Mouse (Mus musculus) embryonic facial prominence, embryonic 12.5 days (tissue): Measurements from ENCODE around the gene Cd59b. TPM values are rescaled to one million over a fixed set of nuclear protein-coding genes. Genes with fewer than 3 reads are reported as not detected.

Experiments used
- ATAC-seq: fragments of 200-750 bp; cut with Nextera tagmentation; 2 replicates; pipeline ENCODE4 v1.8.0; 2017; ENCODE audit not compliant: insufficient number of reproducible peaks, insufficient read depth, low FRiP score, low TSS enrichment
- H3K27ac ChIP-seq: fragments of 300-500 bp; sonication (generic); 2 replicates; pipeline ENCODE4 v1.5.1; 2016; ENCODE audit warnings: mild to moderate bottlenecking
- H3K27me3 ChIP-seq: fragments of 300-500 bp; sonication (generic); 2 replicates; pipeline ENCODE4 v1.6.1; 2016; ENCODE audit warnings: mild to moderate bottlenecking, moderate library complexity
- H3K36me3 ChIP-seq: fragments of 300-500 bp; sonication (generic); 2 replicates; pipeline ENCODE4 v1.6.1; 2016; ENCODE audit warnings: mild to moderate bottlenecking
- H3K4me1 ChIP-seq: fragments of 300-500 bp; sonication (generic); 2 replicates; pipeline ENCODE4 v1.6.1; 2016
- H3K4me2 ChIP-seq: fragments of 300-500 bp; sonication (generic); replicated peaks from 2 replicates; pipeline ENCODE4 v1.6.1; 2016; ENCODE audit warnings: mild to moderate bottlenecking, moderate library complexity
- H3K4me3 ChIP-seq: fragments of 300-500 bp; sonication (generic); 2 replicates; pipeline ENCODE4 v1.5.1; 2016; ENCODE audit warnings: mild to moderate bottlenecking
- H3K9ac ChIP-seq: fragments of 300-500 bp; sonication (generic); 2 replicates; pipeline ENCODE4 v1.6.1; 2016; ENCODE audit warnings: mild to moderate bottlenecking, moderate library complexity
- H3K9me3 ChIP-seq: fragments of 300-500 bp; sonication (generic); 2 replicates; pipeline ENCODE4 v1.6.1; 2016; ENCODE audit warnings: mild to moderate bottlenecking, moderate library complexity
- WGBS: fragments of 180-500 bp; shearing (Covaris S2); methylation state at CpG from one replicate; pipeline ENCODE4 v1.1.7; 2016; 5-methylcytosine and 5-hydroxymethylcytosine counted together
- polyA plus RNA-seq: library from polyadenylated mRNA; unstranded; fragments of >200 nt; fragmentation: Nextera tagmentation; extraction: Ambion mirVana; gene quantifications from 2 replicates; pipeline ENCODE4 v1.2.1, GENCODE M21; 2016

The Cd59b gene
- 4.0 and 5.1 TPM in 2 replicates for polyA plus RNA-seq

GRCm38 (mm10) chr2:104069704-104070185 is at the start of gene Cd59b:
Cd59b (plus strand) TSS chr2:104069849.
- no peaks in the 10 kb centered on the region for H3K9me3 ChIP-seq

DNA sequence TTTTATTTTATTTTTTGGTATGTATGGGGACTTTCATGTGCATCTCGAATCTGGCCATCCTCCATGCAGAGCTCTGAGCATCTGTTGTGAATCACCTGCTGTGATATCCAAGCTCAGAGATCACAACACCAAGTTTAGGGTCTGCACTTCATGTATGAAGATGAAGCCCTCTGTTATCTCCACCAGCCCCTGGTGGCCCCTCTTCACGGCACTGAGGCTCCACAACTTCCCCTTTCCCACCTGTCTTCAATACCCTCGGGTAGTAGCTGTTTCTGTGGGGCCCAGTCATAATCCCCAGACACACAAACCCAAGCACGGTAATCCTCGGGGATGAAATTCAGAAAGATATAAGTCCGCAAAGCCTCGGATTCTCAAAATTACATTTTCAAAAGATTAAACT is 46.6 kb upstream of the Cd59b start:
- no peak overlapping the region for H3K27ac ChIP-seq
- no peaks in the 10 kb centered on the region for H3K4me1 ChIP-seq
- H3K36me3 ChIP-seq = no peaks in the 10 kb centered on the region
- H3K27me3 ChIP-seq = no peaks in the 10 kb centered on the region
- ATAC-seq = no peak
- H3K4me3 ChIP-seq = no peak overlapping the region
- no peak overlapping the region for H3K4me2 ChIP-seq
- H3K9me3 ChIP-seq = no peaks in the 10 kb centered on the region
- 78% methylated on average over 7 of the region's 7 CpGs for WGBS
- no peak overlapping the region for H3K9ac ChIP-seq

More at GRCm38 (mm10) chr2:104069704-104070185, at the start of gene Cd59b:
- peak within 1 kb of the TSS; percentile 21; the same call in 1 of the 2 replicates for H3K9ac ChIP-seq
- peak; percentile 81 for ATAC-seq
- H3K4me1 ChIP-seq = 0 out of 2 replicates have a peak, but pooled peaks cover 2% of the 10 kb centered on the region
- H3K27me3 ChIP-seq = no peaks in the 10 kb centered on the region
- peak within 1 kb of the TSS; percentile 33 for H3K4me3 ChIP-seq
- 7% methylated on average over 13 of the region's 13 CpGs for WGBS
- H3K27ac ChIP-seq = peak within 1 kb of the TSS; percentile 63; the same call in 1 of the 2 replicates
- no peaks in the 10 kb centered on the region for H3K36me3 ChIP-seq
- H3K4me2 ChIP-seq = peak within 1 kb of the TSS; percentile 50

DNA sequence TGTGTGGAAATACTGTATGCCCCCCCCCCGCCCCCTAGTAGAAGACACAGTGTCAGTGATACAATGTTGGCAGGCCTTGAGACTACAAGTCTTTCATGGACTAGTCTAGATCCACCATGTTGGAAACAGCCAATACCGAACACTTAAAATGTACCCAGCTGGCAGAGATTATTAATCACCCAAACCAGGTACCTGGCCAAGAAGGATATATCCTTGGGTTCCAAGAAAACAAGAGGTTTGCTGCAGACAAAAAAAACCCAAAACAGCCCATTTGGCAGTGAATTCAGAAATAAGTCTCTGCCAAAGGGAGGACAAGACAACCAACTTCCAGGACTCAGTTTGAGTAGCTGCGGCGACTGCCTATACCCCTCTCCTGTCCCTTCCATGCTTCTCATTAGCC is 45.0 kb upstream of the Cd59b start:
- Histone ChIP-seq H3K9me3 (no peaks in the 10 kb centered on the region), H3K27me3 (no peaks in the 10 kb centered on the region), H3K36me3 (no peaks in the 10 kb centered on the region), H3K4me2 (no peak overlapping the region), H3K4me3 (no peak overlapping the region), H3K4me1 (peaks cover 12% of the 10 kb centered on the region), H3K9ac (no peak overlapping the region), H3K27ac (no peak overlapping the region)
- no peak for ATAC-seq
- WGBS = 89% methylated on average over 4 of the region's 4 CpGs

GRCm38 (mm10) chr2:104027458-104028138 is 42.1 kb upstream of the Cd59b start, which contains the start of gene Fbxo3:
Fbxo3 (plus strand) TSS chr2:104027721.
- Histone ChIP-seq H3K27me3 (no peaks in the 10 kb centered on the region), H3K4me1 (peaks cover 15% of the 10 kb centered on the region), H3K4me2 (peak within 1 kb of the TSS; percentile 80), H3K36me3 (peaks cover 6% of the 10 kb centered on the region; the same call in 1 of the 2 replicates), H3K4me3 (peak within 1 kb of the TSS; percentile 97), H3K9ac (peak within 1 kb of the TSS; percentile 94), H3K27ac (0 out of 2 replicates have a peak within 1 kb of the TSS, but pooled peaks have one; percentile 30), H3K9me3 (no peaks in the 10 kb centered on the region)
- under 1% methylated on average over 44 of the region's 44 CpGs for WGBS
- peak; percentile 85 for ATAC-seq

- Histone ChIP-seq H3K9ac (peak within 1 kb of the TSS; percentile 94), H3K9me3 (no peaks in the 10 kb centered on the region), H3K4me1 (peaks cover 15% of the 10 kb centered on the region), H3K4me3 (peak within 1 kb of the TSS; percentile 97), H3K27me3 (no peaks in the 10 kb centered on the region), H3K36me3 (peaks cover 6% of the 10 kb centered on the region; the same call in 1 of the 2 replicates), H3K4me2 (peak within 1 kb of the TSS; percentile 80), H3K27ac (0 out of 2 replicates have a peak within 1 kb of the TSS, but pooled peaks have one; percentile 30)
- WGBS = 1% methylated on average over 31 of the region's 32 CpGs
- ATAC-seq = peak; percentile 78
These were observed 41.4 kb upstream of the Cd59b start, which contains the start of gene 4931422A03Rik for GRCm38 (mm10) chr2:104028139-104028723. 4931422A03Rik (minus strand) TSS chr2:104028361.

DNA sequence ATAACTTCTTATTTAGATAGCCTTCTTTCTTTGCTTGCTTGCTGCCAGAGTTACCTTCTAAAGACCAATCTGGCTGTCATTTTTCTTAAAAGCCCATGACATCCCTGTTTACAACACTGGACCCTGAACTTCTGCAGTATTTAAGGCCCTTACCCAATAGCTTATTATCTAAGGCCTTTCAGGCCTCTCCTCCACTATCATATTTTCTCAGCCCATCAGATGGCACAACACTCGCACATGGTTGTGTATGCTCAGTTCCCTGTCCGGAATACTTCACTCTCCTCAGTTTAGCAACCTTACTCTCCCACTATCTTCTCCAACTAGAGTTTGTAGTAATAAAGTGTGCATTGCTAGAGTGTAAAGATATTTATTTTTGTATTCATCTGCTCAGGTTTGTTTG is 40.6 kb upstream of the Cd59b start:
- H3K9me3 ChIP-seq = no peaks in the 10 kb centered on the region
- H3K27ac ChIP-seq = no peak overlapping the region
- WGBS = 85% methylated on average over 2 of the region's 2 CpGs
- ATAC-seq = no peak
- no peaks in the 10 kb centered on the region for H3K27me3 ChIP-seq
- peaks cover 15% of the 10 kb centered on the region for H3K4me1 ChIP-seq
- peak overlapping the region; percentile 97 for H3K4me3 ChIP-seq
- peaks cover 10% of the 10 kb centered on the region; the same call in 1 of the 2 replicates for H3K36me3 ChIP-seq
- H3K9ac ChIP-seq = peak overlapping the region; percentile 94
- H3K4me2 ChIP-seq = peak overlapping the region; percentile 80

DNA sequence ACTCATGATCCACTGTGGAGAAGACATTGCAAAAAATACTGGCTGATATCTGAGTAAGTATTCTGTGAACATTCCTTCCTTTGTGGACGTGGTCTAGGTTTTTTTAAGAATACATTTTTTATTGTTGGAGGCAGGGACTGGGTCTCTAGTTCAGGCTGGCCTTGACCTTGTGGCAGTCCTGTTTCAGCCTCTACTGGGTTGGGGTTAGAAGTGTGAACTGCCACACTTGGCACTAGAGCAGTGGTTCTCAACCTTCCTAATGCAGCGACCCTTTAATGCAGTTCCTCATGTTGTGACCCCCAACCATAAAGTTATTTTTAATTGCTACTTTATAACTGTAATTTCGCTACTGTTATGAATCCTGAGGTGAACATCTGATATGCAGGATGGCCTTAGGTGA is 39.3 kb upstream of the Cd59b start:
- Histone ChIP-seq H3K4me2 (no peak overlapping the region), H3K9me3 (no peaks in the 10 kb centered on the region), H3K4me1 (peaks cover 15% of the 10 kb centered on the region), H3K27me3 (no peaks in the 10 kb centered on the region), H3K36me3 (peaks cover 10% of the 10 kb centered on the region; the same call in 1 of the 2 replicates), H3K4me3 (no peak overlapping the region), H3K27ac (no peak overlapping the region), H3K9ac (no peak overlapping the region)
- WGBS = 88% methylated on average over 3 of the region's 3 CpGs
- ATAC-seq = no peak

DNA sequence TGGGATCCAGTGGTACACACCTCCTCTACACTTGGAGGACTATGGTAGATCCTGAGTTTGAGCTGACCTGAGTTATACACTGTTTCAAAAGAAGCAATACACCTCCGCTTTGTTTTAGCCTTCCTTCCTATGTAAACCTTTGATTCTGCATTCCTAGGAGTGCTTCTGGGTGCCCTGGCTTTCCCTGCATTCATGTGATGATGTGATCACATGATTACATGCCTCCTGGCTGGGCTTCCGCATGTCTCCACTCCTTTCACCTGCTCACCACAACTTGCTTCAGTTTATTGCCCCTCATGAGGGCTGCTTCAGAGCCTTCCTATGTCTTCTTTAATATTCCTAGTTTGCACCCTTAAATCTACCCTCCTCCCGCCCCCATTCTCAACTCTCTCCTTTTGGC is 37.6 kb upstream of the Cd59b start:
- Histone ChIP-seq H3K4me2 (no peak overlapping the region), H3K4me3 (no peak overlapping the region), H3K27ac (no peak overlapping the region), H3K36me3 (peaks cover 21% of the 10 kb centered on the region; the same call in 1 of the 2 replicates), H3K9ac (no peak overlapping the region), H3K27me3 (no peaks in the 10 kb centered on the region), H3K9me3 (no peaks in the 10 kb centered on the region), H3K4me1 (peaks cover 15% of the 10 kb centered on the region)
- no peak for ATAC-seq
- 85% methylated on average over 3 of the region's 3 CpGs for WGBS

DNA sequence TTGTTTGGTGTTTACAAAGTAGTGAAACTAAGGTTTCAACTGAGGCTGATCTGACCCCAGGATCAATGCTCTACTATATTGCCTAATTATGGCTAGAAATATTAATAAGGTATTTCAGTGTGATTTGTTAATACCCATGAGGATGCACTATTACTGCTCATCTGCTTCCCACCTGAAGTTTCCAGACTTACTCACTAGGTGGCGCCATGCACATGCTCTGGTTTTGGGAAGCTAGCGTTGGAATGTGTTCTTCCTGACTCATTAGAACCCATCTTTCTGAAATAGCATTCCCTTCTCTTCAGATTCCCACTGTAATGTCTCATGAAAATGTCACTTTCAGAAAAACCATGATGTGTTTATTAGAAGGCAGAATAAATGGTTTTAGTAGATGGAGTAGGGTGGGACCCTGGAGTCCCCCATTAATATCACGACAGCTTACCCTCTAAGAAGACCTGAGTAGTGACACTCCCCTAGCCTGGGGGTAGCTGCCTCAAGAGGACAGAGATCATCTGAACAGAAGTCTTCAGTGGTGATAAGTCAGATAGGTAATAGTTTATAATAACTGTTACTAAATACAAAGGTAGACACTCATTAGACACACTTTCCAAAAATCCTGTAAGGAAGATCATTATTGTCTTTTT is 34.7 kb upstream of the Cd59b start:
- Histone ChIP-seq H3K27me3 (no peaks in the 10 kb centered on the region), H3K4me2 (no peak overlapping the region), H3K27ac (no peak overlapping the region), H3K4me1 (0 out of 2 replicates have a peak, but pooled peaks cover under 1% of the 10 kb centered on the region), H3K36me3 (peaks cover 30% of the 10 kb centered on the region; the same call in 1 of the 2 replicates), H3K9me3 (no peaks in the 10 kb centered on the region), H3K4me3 (no peak overlapping the region), H3K9ac (no peak overlapping the region)
- no peak for ATAC-seq
- WGBS = 32% methylated on average over 3 of the region's 3 CpGs

- no peak overlapping the region for H3K4me2 ChIP-seq
- no peak for ATAC-seq
- H3K9ac ChIP-seq = no peak overlapping the region
- H3K4me3 ChIP-seq = no peak overlapping the region
- WGBS = 85% methylated on average over 6 of the region's 6 CpGs
- no peaks in the 10 kb centered on the region for H3K9me3 ChIP-seq
- no peaks in the 10 kb centered on the region for H3K27me3 ChIP-seq
- H3K36me3 ChIP-seq = peaks cover 30% of the 10 kb centered on the region; the same call in 1 of the 2 replicates
- no peaks in the 10 kb centered on the region for H3K4me1 ChIP-seq
- no peak overlapping the region for H3K27ac ChIP-seq
These were observed 34.1 kb upstream of the Cd59b start for GRCm38 (mm10) chr2:104035595-104035994.

GRCm38 (mm10) chr2:104036316-104036715 is 33.3 kb upstream of the Cd59b start:
- Histone ChIP-seq H3K27ac (no peak overlapping the region), H3K4me1 (no peaks in the 10 kb centered on the region), H3K4me2 (no peak overlapping the region), H3K4me3 (no peak overlapping the region), H3K27me3 (no peaks in the 10 kb centered on the region), H3K36me3 (peaks cover 30% of the 10 kb centered on the region; the same call in 1 of the 2 replicates), H3K9me3 (no peaks in the 10 kb centered on the region), H3K9ac (no peak overlapping the region)
- ATAC-seq = no peak
- WGBS = 82% methylated on average over 3 of the region's 3 CpGs
